Mouse (Mus musculus): ENCODE results near the gene Teddm1a. TPM values are rescaled to one million over a fixed set of nuclear protein-coding genes. Genes with fewer than 3 reads are reported as not detected.

The Teddm1a gene
- total RNA-seq, 1 experiment, result not detected

DNA sequence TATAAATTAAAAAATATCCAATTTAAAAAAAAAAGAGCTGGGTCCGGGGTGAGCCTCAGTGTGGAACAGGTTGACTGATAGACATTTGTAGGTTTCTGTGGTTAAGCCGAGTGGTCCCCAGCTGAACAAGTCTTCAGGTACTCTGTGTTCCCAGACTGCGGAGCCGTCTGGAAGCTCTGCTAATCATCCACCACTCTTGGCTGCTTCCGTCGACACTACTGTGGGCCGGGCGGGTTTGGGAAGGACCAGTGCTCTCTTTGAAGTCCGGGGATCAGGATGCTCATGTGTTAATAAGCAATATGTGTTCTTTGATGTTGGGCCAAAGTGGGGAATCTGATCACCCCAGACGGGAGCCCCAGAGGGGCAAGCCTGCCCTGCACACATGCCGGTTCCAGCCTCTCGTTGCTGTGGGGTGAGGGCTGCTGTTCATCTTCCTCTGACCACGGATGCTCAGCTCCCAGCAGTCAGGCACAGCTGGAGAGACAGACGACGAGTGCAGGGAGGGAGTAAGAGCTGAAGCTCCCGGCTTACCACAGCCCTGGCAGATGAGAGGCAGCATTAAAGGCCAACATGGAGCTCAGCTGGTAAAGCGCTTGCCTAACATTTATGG lies 5.4 kb upstream of the Teddm1a start:
- H3K36me3 ChIP-seq (ENCODE audit: control insufficient read depth, insufficient read depth, low read length, poor library complexity, severe bottlenecking), result no peaks in the 10 kb centered on the region
- no peak overlapping the region for H3K9ac ChIP-seq (ENCODE audit: insufficient read depth, low read depth, low read length, poor library complexity, severe bottlenecking)
- no peak overlapping the region for H3K4me3 ChIP-seq (ENCODE audit: insufficient read depth in 1 of 2, low read depth in 1 of 2, low read length in 2 of 2, poor library complexity in 1 of 2, severe bottlenecking in 1 of 2)
- H3K4me1 ChIP-seq (ENCODE audit: control insufficient read depth in 2 of 2, insufficient read depth in 2 of 2, low read length in 2 of 2, poor library complexity in 1 of 2), result no peaks in the 10 kb centered on the region
- no peak for DNase-seq (ENCODE audit: low read depth, low spot score)
- in situ Hi-C loops (cut with MboI; ENCODE audit: low sequenced_read_pairs in 2 of 2, unreplicated experiment in 2 of 2), result loop anchor here in 1 of 2 experiments (25.0 kb wide), 1 partner anchor 301 kb away; no protein-coding TSS in a partner anchor
- no peak for TF ChIP-seq MAFK (IDR thresholded peaks at IDR 0.05; ENCODE audit: insufficient read depth, low read depth, low read length)
- TF ChIP-seq ZC3H11A (IDR thresholded peaks at IDR 0.05; ENCODE audit: borderline replicate concordance, low read depth, low read length), result no peak
- TF ChIP-seq ZNF384 (IDR thresholded peaks at IDR 0.05; ENCODE audit: low read depth, low read length), result no peak
- TF ChIP-seq CHD2 (IDR thresholded peaks at IDR 0.05; ENCODE audit: low read depth, low read length), result no peak
- TF ChIP-seq HCFC1 (IDR thresholded peaks at IDR 0.05; ENCODE audit: borderline replicate concordance, insufficient read depth, low read length), result no peak
- no peaks in the 10 kb centered on the region for H3K9me3 ChIP-seq (ENCODE audit: control insufficient read depth, insufficient read depth, low read depth, low read length)
- H3K27ac ChIP-seq (ENCODE audit: insufficient read depth, low read depth, low read length, poor library complexity, severe bottlenecking), result no peak overlapping the region

DNA sequence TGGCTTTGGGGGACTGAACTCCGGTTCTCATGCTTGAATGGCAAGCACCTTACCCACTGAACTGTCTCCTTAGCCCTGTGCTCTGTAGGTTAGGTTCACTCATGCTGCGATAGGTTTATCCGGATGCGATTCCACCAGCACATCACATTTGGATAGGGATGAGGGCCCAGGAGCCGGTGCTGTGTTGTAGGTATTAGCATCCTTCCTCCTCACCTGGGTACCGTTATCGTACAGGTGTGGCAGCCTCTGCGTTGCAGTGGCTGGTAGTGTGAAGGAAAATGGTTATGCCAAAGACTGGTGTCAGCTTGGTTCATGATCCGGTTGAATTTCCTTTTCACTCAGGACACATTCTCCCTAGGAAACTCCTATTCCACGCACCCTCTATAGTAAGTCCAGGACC lies 1.4 kb upstream of the Teddm1a start:
- Histone ChIP-seq H3K4me1 (ENCODE audit: control insufficient read depth in 2 of 2, insufficient read depth in 2 of 2, low read length in 2 of 2, poor library complexity in 1 of 2) (no peaks in the 10 kb centered on the region), H3K36me3 (ENCODE audit: control insufficient read depth, insufficient read depth, low read length, poor library complexity, severe bottlenecking) (no peaks in the 10 kb centered on the region), H3K4me3 (ENCODE audit: insufficient read depth in 1 of 2, low read depth in 1 of 2, low read length in 2 of 2, poor library complexity in 1 of 2, severe bottlenecking in 1 of 2) (no peak overlapping the region), H3K27ac (ENCODE audit: insufficient read depth, low read depth, low read length, poor library complexity, severe bottlenecking) (no peak overlapping the region), H3K9ac (ENCODE audit: insufficient read depth, low read depth, low read length, poor library complexity, severe bottlenecking) (no peak overlapping the region), H3K9me3 (ENCODE audit: control insufficient read depth, insufficient read depth, low read depth, low read length) (no peaks in the 10 kb centered on the region)
- in situ Hi-C loops (cut with MboI; ENCODE audit: low sequenced_read_pairs in 2 of 2, unreplicated experiment in 2 of 2), result loop anchor here (5.0 to 25.0 kb wide), 3 partner anchors 225 to 297 kb away; no protein-coding TSS in a partner anchor
- TF ChIP-seq CHD2 (IDR thresholded peaks at IDR 0.05; ENCODE audit: low read depth, low read length), result no peak
- no peak for TF ChIP-seq MAFK (IDR thresholded peaks at IDR 0.05; ENCODE audit: insufficient read depth, low read depth, low read length)
- TF ChIP-seq ZNF384 (IDR thresholded peaks at IDR 0.05; ENCODE audit: low read depth, low read length), result no peak
- no peak for TF ChIP-seq HCFC1 (IDR thresholded peaks at IDR 0.05; ENCODE audit: borderline replicate concordance, insufficient read depth, low read length)
- no peak for TF ChIP-seq ZC3H11A (IDR thresholded peaks at IDR 0.05; ENCODE audit: borderline replicate concordance, low read depth, low read length)
- DNase-seq (ENCODE audit: low read depth, low spot score), result no peak

DNA sequence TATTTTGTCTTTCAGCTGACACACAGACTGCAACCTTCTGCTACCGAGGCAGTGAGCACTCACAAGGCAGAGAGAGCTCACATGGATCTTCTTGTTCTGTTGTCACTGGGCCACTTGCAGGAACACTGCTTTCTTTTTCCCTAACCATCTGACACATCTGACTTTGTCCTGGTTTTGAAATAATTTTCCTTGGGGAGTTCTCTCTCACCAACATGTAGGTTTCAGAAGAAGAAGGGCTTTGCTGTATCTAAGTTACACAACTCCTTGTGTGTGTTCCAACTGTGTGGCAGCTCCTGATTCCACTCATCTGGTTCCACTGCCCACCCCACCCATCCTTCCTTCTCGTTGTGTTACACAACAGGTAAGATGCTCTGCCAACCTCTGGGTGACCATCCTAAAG lies 2.2 kb downstream of the Teddm1a start:
- TF ChIP-seq MAFK (IDR thresholded peaks at IDR 0.05; ENCODE audit: insufficient read depth, low read depth, low read length) (no peak), ZNF384 (IDR thresholded peaks at IDR 0.05; ENCODE audit: low read depth, low read length) (no peak), HCFC1 (IDR thresholded peaks at IDR 0.05; ENCODE audit: borderline replicate concordance, insufficient read depth, low read length) (no peak), ZC3H11A (IDR thresholded peaks at IDR 0.05; ENCODE audit: borderline replicate concordance, low read depth, low read length) (no peak), CHD2 (IDR thresholded peaks at IDR 0.05; ENCODE audit: low read depth, low read length) (no peak)
- 0 out of 4 replicates have a peak, but pooled peaks cover 0 to under 1% of the 10 kb centered on the region in 2 experiments for H3K4me1 ChIP-seq (ENCODE audit: control insufficient read depth in 2 of 2, insufficient read depth in 2 of 2, low read length in 2 of 2, poor library complexity in 1 of 2)
- no peak overlapping the region for H3K27ac ChIP-seq (ENCODE audit: insufficient read depth, low read depth, low read length, poor library complexity, severe bottlenecking)
- H3K36me3 ChIP-seq (ENCODE audit: control insufficient read depth, insufficient read depth, low read length, poor library complexity, severe bottlenecking), result no peaks in the 10 kb centered on the region
- no peaks in the 10 kb centered on the region for H3K9me3 ChIP-seq (ENCODE audit: control insufficient read depth, insufficient read depth, low read depth, low read length)
- no peak overlapping the region for H3K9ac ChIP-seq (ENCODE audit: insufficient read depth, low read depth, low read length, poor library complexity, severe bottlenecking)
- H3K4me3 ChIP-seq (ENCODE audit: insufficient read depth in 1 of 2, low read depth in 1 of 2, low read length in 2 of 2, poor library complexity in 1 of 2, severe bottlenecking in 1 of 2), result no peak overlapping the region
- no peak for DNase-seq (ENCODE audit: low read depth, low spot score)
- in situ Hi-C loops (cut with MboI; ENCODE audit: low sequenced_read_pairs in 2 of 2, unreplicated experiment in 2 of 2), result loop anchor here (5.0 to 25.0 kb wide), 3 partner anchors 221 to 294 kb away; no protein-coding TSS in a partner anchor

DNA sequence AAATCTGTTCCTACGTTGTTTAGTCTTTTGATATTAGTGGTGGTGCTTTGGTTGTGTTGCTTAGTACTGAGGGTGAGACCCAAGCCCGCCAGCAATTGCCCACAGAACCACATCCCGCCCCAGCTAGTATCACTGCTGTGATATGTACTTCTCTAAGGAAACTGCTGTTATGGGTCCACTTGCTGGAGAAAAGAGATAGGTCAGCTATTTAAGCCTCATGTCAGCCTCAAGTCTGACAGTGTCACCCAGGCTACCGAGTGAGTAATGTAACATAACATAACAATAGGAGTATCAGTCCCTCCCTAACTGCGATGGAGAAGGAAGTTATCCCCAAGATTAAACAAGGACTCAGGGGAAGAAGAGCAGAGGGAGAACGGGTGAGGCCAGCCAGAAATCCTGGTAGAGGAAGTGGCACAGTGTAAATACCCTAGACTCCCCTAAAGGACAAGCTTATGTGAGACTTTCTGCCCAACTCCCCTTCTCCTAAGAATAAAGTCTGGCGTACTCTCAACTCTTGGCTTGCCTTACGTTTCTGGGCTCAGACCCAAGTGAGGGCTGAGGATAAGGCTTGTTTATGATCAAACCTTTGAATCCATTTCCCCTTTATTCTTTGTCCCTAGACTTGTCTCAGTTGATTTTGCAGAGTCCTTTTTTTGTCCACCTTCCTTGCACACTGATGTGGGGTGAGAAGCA lies 2.8 kb downstream of the Teddm1a start:
- DNase-seq (ENCODE audit: low read depth, low spot score), result no peak
- Histone ChIP-seq H3K9me3 (ENCODE audit: control insufficient read depth, insufficient read depth, low read depth, low read length) (no peaks in the 10 kb centered on the region), H3K9ac (ENCODE audit: insufficient read depth, low read depth, low read length, poor library complexity, severe bottlenecking) (no peak overlapping the region), H3K4me1 (ENCODE audit: control insufficient read depth in 2 of 2, insufficient read depth in 2 of 2, low read length in 2 of 2, poor library complexity in 1 of 2) (0 out of 4 replicates have a peak, but pooled peaks cover 0 to 3% of the 10 kb centered on the region in 2 experiments), H3K36me3 (ENCODE audit: control insufficient read depth, insufficient read depth, low read length, poor library complexity, severe bottlenecking) (no peaks in the 10 kb centered on the region), H3K27ac (ENCODE audit: insufficient read depth, low read depth, low read length, poor library complexity, severe bottlenecking) (no peak overlapping the region), H3K4me3 (ENCODE audit: insufficient read depth in 1 of 2, low read depth in 1 of 2, low read length in 2 of 2, poor library complexity in 1 of 2, severe bottlenecking in 1 of 2) (no peak overlapping the region)
- TF ChIP-seq ZNF384 (IDR thresholded peaks at IDR 0.05; ENCODE audit: low read depth, low read length) (no peak), ZC3H11A (IDR thresholded peaks at IDR 0.05; ENCODE audit: borderline replicate concordance, low read depth, low read length) (no peak), MAFK (IDR thresholded peaks at IDR 0.05; ENCODE audit: insufficient read depth, low read depth, low read length) (no peak), HCFC1 (IDR thresholded peaks at IDR 0.05; ENCODE audit: borderline replicate concordance, insufficient read depth, low read length) (no peak), CHD2 (IDR thresholded peaks at IDR 0.05; ENCODE audit: low read depth, low read length) (no peak)
- in situ Hi-C loops (cut with MboI; ENCODE audit: low sequenced_read_pairs in 2 of 2, unreplicated experiment in 2 of 2), result loop anchor here (5.0 to 25.0 kb wide), 3 partner anchors 220 to 293 kb away; no protein-coding TSS in a partner anchor

Measured in ES-E14 (cell line).